Mouse (Mus musculus) testis, adult 2 months (tissue): ENCODE measurements around the gene Casp4.

Experiments
- CTCF ChIP-seq: fragments of 200-500 bp; IDR thresholded peaks from 2 replicates; pipeline ENCODE4 v1.5.1; 2012; ENCODE audit warnings: low read depth, mild to moderate bottlenecking, inconsistent platforms, low read length, moderate library complexity; ENCODE audit not compliant: control insufficient read depth, insufficient read depth, insufficient replicate concordance
- POLR2A ChIP-seq: fragments of 200-500 bp; IDR thresholded peaks from 2 replicates; pipeline ENCODE4 v1.6.1; 2012; ENCODE audit warnings: low read depth, mild to moderate bottlenecking, inconsistent platforms, low read length, moderate library complexity; ENCODE audit not compliant: control insufficient read depth

DNA sequence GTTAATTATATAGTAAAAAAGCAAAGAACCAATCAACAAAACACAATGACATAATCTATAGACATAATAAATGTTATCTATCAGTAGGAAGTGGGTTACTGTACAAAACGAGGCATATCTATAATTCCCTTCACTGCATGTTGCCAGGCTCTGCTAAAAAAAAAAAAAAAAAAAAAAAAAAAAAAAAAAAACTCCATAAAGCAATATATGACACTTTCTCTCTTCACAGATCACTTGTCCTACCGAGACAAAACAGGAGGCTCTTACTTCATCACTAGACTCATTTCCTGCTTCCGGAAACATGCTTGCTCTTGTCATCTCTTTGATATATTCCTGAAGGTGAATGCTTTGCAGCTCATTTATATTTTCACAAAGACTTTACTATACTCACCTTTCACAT, 19.6 kb downstream of the Casp4 start:
- TF ChIP-seq CTCF (no peak), POLR2A (no peak)
